Mouse (Mus musculus) thymus, postnatal 25 days (tissue): ENCODE data around the gene Tagap1.
"Not testable (repeated sequence)": the region's sequence is repeated elsewhere in the genome, so short reads cannot be mapped to it uniquely, and the experiment has no call there.

Experiments
- DNase-seq: peaks from one replicate; pipeline ENCODE4 v3.0.0; 2022

Gene Tagap1

DNA sequence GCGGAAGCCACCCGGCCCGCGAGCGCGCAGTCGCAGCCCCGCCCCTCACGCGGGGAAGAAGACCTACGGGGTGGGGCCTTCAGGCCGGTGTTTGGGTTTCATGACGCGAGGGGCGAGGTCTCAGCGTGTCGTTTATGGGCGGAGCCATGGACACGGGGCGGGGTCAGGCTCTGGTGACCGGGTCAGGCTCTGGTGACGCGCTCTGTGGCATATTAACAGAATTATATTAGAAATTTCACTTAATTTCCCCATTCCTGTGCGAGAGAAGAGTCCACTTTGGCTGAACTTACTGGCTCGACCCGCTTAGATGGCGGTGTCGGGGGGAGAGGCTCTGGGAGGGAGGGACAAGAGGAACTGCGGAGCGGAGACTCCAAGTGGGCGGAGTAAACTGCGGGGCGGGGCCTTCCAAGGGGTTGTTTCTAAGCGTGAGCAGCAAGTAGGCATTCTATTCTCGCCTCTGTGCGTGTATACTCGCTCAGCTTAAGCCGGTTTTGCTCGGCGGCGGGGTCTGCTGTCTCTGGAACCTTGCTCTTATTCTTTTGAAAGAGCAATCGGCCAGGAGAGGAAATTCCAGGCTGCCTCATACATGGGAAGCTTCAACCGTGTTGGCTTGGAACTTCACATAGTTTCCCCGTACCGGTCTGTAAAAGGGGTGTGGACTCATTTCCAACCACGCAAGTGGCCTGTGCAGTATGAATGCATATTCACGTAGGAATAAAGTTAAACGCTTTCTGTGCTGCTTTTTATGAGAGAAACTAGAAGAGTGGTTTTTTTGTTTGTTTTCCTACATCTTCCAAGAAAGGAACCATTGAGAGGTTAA lies 435 bp upstream of the Tagap1 start:
- DNase-seq, result peak; percentile 64

DNA sequence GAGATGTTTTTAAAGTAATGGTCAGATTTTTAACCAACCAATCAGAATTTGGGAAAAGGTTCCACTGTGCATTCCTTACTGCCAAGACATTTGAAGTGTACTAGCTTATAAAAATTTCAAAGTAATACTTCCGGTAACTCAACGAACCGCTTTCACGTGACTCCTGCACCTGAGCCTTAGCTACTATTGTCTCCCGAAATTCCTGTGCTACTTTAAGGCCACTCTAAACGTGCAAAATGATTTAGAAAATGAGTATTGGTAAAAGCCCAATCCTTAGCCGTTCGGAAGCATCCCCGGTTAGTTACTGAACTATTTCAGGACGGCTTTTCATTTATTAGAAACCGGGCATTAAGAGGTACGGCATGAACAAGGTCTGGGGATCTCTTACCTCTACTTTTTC lies 607 bp downstream of the Tagap1 start:
- DNase-seq, result peak; percentile 13

DNA sequence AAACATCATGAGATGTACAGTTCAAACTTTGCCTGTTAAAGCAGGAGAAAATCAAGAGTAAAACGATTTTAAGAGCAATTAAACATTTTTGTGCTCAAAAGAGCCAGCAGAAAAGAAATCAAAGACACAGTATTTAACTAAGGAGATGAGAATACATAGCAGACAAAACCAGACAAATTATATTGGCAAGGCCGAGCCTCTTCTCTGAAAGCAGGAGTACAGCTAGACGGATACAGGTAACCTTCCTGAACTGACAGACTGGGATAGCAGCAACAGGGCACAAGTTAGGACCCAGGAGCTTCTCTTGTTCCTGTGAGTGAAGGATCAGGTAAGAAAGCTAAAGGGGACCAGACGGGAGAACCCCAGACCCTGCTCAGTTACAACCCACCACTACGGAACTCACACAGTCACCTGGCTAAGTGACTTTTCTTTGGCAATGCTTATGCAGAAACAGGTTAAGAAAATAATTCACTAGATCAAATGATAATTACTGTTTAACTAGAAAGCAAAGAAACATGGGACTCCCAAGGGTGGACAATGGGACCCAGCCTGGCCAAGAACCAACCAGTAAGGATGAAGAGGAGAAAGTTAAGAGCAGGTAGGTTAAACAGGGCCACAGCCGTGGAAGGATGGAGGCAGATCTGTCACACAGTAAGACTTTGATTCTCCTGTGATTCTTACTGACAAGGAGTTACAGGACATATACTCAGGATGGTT lies 1.3 kb downstream of the Tagap1 start:
- not testable (repeated sequence) for DNase-seq

DNA sequence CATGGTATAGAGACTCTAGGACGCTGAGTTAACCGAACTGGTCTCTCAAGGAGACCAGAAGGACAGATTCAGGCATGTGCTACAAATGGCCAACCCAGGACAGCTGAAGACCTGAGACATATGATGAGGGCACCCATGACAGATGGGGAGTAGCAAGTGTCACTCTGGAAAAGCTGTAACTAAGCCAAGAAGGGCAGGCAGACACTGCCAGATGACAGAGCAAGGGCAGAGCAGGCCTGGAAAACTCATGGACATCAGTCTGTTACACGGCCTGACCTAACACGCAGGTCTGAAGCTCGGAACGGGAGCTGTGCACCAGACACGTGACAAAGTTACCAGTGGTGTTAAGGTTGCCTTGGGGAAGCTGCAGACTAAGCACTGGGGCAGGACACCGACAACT lies 2.1 kb downstream of the Tagap1 start:
- DNase-seq, result not testable (repeated sequence)

DNA sequence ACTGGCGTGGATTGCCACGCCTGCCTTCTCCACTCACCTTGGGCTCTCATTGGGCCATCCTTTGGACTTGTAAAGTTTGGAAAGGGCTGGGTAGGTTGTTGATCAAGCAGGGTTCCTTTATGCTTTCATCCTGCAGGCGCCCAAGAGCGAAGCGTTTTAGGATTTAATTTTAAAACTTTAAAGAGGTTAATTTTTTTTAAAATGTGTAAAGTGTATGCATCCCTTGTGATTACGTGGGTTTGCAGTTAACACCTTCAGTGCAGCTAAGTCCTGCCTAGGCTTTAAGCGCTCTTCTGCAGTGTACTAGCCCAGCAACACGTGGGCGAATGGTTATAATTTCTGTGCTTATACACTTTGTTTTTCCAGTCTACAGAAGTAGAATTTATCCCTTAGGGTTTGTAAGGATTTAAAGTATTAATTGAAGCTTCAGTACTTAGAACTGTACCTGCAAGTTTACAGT lies 12.2 kb downstream of the Tagap1 start:
- not testable (repeated sequence) for DNase-seq

DNA sequence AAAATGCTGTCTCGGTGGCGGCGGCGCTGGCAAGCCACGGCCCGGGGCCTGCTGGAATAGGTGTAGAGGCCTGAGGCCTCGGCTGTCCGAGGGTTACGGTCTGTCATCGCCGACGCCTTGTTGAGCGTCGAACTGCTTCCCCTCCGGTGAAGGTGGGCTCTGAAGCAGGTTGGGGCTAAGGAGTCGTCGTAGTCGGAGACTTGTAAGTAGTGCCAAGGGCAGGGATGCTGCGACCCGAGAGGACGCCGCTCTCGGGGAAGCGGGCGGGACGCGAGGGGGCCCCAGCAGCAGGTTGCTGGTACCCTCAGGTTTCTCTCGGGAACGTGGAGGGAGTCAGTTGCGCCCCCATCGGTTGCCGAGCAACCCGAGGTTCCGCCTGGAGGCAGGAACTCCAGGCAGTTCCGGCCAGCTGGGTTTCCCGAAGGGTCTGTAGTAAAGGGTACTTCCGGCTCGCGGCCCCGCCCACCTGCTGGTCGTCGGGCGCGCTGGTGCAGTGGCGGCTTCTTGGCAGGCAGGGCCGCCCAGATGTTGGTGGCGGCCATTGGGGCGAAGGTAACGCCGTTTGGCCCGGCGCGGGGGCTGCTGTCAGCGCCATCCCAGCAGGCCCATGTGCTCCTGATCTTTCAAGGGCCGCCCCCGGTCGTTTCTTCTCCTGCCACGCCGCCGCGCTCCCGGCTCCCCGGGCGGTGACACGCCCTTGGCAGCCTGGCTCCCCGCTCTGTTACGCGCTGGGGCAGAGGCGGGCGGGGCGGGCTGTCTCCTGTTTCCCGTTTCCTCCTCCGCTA lies 12.8 kb downstream of the Tagap1 start, which contains the start of gene Rsph3b:
TSS of gene Rsph3b (minus strand) at position 699 of the 785 bp plus-strand sequence.
- DNase-seq, result peak; percentile 86

DNA sequence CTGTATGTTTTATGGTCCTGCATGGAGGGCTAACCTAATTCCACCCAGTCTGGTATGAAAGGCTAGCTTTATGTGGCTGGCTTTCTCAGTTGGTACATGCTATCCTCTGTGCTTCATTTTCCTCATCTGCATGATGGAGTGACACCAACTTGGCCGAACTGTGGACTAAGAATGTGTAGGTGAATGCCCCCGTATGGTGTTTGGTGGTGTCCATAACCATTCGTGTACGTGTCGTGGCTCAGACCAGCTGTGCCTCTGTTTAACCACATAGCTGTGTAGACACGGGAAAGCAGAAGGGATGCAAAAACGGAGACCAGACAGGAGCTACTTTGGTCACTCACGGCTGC lies 13.3 kb downstream of the Tagap1 start:
- DNase-seq, result not testable (repeated sequence)

DNA sequence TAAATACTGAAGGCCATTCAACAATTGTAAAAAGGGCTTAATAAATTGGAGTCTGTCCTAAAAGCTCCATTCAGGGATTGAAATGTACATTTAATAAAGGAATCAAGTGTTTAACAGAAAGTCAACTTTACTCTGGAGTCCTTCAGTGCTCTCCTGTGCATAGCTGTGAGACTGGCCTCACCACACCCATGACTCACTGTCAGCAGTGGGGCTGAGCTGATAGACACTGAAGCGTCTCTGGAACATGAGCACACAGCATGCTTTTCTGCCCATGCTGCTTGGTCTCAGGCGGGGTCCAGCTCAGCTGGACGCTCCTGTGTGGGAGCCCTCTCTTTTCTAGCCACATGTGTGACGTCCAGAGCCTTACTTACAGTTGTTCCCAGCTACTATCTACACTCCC lies 18.4 kb downstream of the Tagap1 start:
- DNase-seq, result not testable (repeated sequence)

DNA sequence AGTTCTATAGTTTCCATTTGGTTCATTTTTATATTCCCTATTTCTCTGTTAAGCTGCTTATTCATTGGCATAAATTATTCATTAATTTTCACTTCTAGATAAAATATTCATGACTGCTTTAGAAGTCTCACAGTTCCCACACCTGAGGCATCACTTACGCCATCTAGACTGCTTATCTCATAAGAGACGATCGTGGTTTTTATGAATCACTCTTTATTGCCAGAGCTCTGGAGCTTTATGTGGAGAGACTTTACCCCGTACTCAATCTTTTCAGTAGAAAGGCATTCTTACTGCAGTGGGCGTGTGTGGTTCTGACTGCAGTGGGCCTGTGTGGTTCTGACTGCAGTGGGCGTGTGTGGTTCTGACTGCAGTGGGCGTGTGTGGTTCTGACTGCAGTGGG lies 29.3 kb downstream of the Tagap1 start:
- not testable (repeated sequence) for DNase-seq

DNA sequence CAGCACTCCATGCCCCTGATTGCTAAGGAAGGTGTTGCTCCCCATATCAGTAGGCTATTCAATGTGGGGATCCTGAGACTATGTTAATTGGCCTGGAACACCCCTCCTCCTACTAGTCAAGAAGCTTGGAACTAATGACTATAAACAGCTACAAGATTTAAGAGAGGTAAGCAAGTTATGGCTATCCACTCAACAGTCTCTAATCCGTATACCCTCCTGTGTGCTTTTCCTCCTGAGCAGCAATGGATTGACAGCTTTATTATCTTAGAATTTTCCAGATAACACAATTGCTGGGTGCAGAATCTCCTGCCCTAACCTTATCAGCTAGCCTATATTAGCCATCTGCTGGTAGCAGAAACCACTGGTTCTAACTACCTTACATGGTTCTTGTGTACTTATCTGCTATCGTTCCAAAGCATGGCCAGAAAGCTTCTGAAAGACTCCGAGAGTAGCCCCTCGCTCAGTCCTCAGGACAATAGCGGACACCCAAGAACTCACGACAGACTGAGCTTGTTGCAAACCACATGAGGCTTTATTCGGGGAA lies 40.5 kb downstream of the Tagap1 start:
- DNase-seq, result not testable (repeated sequence)

DNA sequence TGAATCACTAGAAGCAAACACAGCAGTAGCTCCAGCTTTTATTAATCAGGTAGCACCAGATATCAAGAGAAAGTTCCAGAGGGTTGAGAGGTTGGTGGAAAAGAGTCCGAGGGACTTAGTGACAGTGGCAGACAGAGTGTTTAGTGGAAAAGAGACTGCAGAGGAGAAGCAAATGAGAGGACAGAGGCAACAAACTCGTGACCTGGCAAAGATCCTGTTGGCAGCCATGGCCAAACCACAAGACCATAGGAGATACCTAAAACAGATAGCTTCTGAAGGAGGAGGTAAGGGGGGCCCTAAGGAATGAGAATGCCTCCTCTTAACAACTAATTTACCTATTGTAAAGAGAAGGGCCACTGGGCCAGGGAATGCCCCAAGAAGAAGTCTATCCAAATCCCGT lies 41.6 kb downstream of the Tagap1 start:
- DNase-seq, result not testable (repeated sequence)

DNA sequence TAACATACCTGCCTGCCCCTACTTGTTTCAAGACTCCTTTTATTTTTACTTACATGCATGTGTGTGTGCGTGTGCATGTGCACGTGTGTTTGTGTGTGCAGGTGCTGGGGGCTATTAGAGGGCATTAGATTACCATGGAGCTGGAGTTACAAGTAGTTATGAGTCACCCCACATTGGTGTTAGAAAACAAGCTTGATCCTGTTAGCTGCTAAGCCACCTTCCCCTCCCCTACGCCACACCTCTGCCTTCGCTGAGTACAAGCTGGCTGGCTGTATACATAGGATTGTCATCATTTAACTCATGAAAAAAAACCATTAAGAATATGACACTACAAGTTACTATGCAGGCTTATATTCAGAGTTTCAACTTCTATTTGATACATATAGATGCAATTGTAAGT lies 45.7 kb downstream of the Tagap1 start:
- not testable (repeated sequence) for DNase-seq

DNA sequence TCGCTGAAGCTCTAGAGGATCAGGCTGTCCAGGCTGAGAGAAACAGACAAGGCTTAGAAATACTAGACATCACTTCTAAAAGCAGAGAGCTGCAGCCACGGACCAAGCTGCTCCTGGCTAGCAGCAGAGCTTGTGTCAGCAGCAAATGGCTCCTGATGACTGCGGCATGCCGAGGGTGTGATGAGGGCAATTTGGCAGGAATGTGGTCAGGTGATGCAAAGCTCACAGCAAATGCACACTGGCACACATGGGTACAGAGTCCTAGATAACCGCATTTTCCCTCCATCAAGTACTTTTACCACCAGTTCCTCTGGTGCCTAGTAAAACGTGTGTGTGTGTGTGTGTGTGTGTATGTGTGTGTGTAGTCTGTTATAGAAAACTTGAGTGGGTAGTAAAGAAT lies 46.9 kb downstream of the Tagap1 start:
- DNase-seq, result not testable (repeated sequence)
